Mouse (Mus musculus) lung, postnatal 0 days (tissue): ENCODE measurements around the gene Prdx1.

Experiments used
- CTCF ChIP-seq: IDR thresholded peaks from 2 replicates; pipeline ENCODE4 v1.5.1; 2016; ENCODE audit warnings: antibody characterized with exemption, mild to moderate bottlenecking
- EP300 ChIP-seq: IDR thresholded peaks from 2 replicates; pipeline ENCODE4 v1.6.1; 2016; ENCODE audit warnings: antibody characterized with exemption, mild to moderate bottlenecking, control low read depth

- TF ChIP-seq CTCF, result no peak
- TF ChIP-seq EP300, result peak; percentile 31; the same call in 1 of the 2 replicates
These were observed 30.2 kb upstream of the Prdx1 start for GRCm38 (mm10) chr4:116655100-116655499.
